Mouse (Mus musculus): ENCODE measurements around the gene Fthl17c.
"Not testable (repeated sequence)": the region's sequence is repeated elsewhere in the genome, so short reads cannot be mapped to it uniquely, and the experiment has no call there.

The Fthl17c gene

DNA sequence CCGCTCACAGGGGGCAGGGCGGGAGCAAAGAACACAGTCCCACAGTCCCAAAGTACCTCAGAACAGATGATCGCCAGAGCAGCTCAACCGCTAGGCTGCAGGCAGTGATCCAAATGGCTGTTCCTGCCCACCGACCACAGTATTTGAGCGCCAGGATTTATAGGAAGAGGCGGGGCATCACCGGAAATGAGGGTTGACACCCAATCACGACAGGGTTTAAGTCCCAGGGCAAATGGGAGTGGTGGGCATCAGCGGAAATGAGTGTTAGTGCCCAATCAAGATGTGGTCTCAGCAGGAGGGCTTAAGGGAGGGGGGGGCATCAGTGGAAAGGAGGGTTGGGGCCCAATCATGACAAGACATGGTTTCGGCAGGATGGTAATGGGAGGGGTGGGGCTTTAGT lies at the start of gene Fthl17c:
Gene Fthl17c (minus strand): TSS at position 101 of the 400 bp plus-strand sequence.
- not testable (repeated sequence) for DNase-seq

- no peak for DNase-seq
Observed at GRCm38 (mm10) chrX:9019481-9019880, 43.1 kb upstream of the Fthl17c start.

DNA sequence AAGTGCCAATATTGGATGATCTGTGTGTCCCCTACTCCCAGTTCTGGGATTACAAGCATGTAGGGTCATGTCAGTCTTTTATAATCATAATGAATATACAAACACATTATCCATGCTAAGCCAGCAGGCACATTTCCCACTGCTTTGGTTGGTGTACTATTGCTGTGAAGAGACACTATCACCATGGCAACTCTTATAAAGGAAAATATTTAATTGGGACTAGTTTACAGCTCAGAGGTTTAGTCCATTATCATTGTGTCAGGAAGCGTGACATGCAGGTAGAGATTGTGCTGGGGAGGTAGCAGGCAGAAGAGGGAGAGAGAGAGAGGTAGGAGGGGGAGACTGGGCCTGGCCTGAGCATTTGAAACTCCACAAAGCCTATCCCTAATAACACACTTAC lies 39.7 kb upstream of the Fthl17c start:
- no peak for DNase-seq

DNA sequence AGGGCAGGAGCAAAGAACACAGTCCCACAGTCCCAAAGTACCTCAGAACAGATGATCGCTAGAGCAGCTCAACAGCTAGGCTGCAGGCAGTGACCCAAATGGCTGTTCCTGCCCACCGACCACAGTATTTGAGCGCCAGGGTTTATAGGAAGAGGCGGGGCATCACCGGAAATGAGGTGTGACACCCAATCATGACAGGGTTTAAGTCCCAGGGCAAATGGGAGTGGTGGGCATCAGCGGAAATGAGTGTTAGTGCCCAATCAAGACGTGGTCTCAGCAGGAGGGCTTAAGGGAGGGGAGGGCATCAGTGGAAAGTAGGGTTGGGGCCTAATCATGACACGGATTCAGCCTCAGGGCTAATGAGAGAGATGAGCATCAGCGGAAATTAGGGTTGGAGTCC lies 10.3 kb upstream of the Fthl17c start, which contains the start of gene Fthl17d:
Gene Fthl17d (minus strand): TSS at position 101 of the 400 bp plus-strand sequence.
- DNase-seq = not testable (repeated sequence)

- not testable (repeated sequence) for DNase-seq
Observed at GRCm38 (mm10) chrX:8964618-8965017, 11.7 kb downstream of the Fthl17c start.

DNA sequence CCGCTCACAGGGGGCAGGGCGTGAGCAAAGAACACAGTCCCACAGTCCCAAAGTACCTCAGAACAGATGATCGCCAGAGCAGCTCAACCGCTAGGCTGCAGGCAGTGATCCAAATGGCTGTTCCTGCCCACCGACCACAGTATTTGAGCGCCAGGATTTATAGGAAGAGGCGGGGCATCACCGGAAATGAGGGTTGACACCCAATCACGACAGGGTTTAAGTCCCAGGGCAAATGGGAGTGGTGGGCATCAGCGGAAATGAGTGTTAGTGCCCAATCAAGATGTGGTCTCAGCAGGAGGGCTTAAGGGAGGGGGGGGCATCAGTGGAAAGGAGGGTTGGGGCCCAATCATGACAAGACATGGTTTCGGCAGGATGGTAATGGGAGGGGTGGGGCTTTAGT lies 13.5 kb downstream of the Fthl17c start, which contains the start of gene Fthl17b:
Gene Fthl17b (minus strand): TSS at position 101 of the 400 bp plus-strand sequence.
- DNase-seq = not testable (repeated sequence)

- DNase-seq = peak; percentile 73
Observed at GRCm38 (mm10) chrX:8948130-8948805, 28.1 kb downstream of the Fthl17c start.

DNA sequence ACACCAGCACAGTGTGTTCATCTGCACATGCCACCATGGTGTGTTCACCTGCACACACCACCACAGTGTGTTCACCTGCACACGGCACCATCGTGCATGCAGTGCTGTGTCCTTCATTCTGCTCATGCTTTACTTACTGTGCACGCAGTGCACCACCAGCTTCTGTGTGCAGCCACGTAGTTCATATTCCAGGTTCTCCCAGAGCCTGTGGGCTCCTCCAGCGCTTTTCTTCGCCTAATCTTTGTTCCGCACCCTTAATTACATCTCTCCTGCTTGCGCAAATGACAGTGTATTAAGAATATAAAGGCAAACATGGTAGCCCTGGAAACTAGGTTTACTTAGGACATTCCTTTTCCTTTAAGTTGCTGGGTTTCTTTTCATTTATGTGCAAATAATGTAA lies 32.3 kb downstream of the Fthl17c start:
- no peak for DNase-seq

DNA sequence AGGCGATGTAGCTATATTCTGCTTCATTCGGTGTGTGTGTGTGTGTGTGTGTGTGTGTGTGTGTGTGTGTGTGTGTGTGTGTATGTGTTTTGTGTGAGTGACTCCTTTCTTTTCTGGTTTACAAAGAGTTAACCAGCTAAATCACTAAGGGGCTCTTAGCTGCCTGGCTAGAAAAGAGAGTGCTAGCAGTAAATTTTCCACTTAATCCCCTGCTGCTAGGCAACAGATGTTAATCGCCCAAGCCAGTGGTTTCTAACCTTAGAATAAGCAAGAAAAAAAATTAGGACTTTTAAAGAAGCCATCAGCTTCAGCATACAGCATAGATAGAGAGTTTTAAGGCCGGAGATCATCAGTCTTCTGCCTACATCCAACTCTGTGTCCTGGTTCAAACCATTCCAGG lies 49.1 kb downstream of the Fthl17c start:
- no peak for DNase-seq
